Mouse (Mus musculus) frontal cortex, postnatal 10 days (tissue): ENCODE measurements around the gene Ell3.
"Not testable (repeated sequence)": the region's sequence is repeated elsewhere in the genome, so short reads cannot be mapped to it uniquely, and the experiment has no call there.

Experiments used
- DNase-seq, 2 experiments: peaks; one replicate each; pipeline ENCODE4 v3.0.0; 2022; ENCODE audit warnings: low spot score in 2 of 2, mixed read lengths in 1 of 2

Gene Ell3

GRCm38 (mm10) chr2:121444178-121444577, at the start of gene Ell3:
Gene Ell3, minus strand, starts transcription at chr2:121444278.
- no peak for DNase-seq

GRCm38 (mm10) chr2:121484403-121484802, 40.3 kb upstream of the Ell3 start:
- not testable (repeated sequence) for DNase-seq

DNA sequence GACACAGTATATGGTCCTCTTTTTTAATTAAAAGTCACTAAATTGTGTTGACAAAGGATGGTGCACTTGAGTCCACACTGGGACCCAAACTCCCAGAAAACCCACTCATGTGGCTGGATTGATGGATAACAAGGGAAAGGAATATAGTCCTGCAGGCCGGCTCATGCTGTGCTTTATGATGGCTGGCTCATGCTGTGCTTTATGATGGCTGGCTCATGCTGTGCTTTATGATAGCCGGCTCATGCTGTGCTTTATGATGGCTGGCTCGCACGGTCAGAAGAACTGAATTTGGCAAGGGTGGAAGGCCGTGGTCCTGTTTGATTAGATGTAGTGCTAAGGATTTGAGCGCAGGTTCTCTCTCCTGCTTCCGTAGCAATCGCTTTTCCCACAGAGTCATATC, 39.5 kb upstream of the Ell3 start:
- DNase-seq, result no peak

DNA sequence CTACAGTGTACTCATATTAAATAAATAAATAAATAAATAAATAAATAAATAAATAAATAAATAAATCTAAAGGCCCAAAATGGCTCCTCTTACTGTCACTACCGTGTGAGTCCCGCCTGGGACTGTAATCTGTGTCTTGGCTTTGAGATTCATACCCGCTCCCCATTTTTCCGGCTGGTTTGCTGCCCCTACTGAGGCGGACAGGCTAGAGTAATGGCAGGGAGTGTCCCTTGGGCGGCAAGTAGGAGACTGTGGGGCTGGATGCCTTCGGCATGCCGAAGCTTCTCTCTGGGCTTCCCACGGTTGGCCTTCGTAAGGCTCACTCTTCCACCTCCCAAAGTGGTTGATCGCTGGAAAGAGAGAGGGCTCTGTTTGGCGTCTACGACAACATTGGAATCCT, 36.8 kb upstream of the Ell3 start:
- not testable (repeated sequence) for DNase-seq

GRCm38 (mm10) chr2:121480498-121480897, 36.4 kb upstream of the Ell3 start:
- DNase-seq, result no peak

- DNase-seq, result no peak
Observed at GRCm38 (mm10) chr2:121477491-121478266, 33.6 kb upstream of the Ell3 start.

DNA sequence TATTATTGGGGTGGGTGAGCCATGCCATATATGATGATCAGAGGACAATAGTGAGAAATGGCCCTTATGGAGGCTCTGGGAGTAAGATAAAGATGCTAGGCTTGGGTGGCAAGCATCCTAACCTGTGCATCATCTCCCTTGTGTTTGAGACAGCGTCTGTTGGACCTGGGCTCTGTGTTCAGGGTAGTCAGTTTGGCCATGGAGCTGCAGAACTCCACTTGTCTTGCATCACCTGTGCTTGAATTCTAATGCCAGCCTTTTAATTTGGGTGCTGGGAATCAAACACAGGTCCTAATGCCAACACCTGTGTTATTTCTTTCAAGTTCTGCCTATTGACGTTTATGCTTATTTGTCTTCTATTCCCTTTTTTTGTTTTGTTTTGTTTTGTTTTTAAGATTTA, 31.2 kb upstream of the Ell3 start:
- not testable (repeated sequence) for DNase-seq

DNA sequence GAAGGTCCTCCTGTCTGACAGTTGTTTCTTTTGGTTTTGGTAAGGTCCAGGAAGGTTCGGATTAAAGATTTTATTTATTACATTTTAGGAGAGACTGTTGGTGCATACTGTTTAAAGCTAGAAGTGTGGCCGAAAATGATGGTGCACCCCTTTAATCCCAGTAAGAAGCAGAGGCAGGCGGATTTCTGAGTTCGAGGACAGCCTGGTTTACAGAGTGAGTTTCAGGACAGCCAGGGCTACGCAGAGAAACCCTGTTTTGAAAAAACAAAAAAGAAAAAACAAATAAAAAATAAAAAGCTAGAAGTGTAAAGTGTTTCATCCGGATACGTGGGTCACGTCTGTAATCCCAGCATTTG, 30.1 kb upstream of the Ell3 start:
- no peak for DNase-seq

DNA sequence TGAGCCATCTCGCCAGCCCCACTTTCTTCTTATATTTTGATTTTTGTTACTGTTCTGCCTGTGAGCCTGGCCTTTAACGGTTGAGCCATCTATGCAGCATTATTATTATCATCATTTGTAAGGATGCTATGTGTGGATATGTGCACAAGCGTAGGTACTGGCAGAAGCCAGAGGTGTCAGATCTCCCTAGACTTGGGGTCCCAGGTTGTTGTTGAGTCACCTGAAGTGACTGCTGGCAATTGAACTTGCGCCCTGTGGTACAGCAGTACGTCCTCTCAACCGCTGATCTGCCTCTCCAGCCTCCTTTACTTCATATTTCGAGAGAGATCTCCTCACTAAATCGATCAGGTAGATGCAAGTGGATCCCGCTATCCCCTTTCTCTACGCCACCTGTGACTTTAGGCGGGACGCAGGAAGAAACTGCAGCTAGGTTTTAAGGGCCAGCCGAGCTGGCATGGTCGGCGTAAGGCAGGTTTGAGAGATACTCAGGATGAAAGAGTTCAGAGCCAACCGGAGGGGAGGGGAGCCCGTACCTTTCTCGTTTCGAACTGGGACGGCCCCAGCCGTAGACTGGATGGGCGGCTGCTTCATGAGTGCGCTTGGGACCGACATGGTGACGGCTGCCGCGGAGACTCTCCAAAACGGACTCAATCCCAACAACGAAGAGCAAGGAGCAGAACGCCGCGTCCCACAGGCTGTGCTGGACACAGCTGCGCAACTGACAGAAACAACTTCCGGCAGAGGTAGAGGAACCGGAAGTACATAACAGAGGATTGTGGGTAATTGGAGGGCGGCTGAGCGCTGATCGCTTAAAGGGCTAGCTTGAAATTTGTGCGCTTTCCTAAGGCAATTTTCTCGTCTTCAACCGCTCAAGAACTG, 29.5 kb upstream of the Ell3 start, which contains the start of gene Mfap1b:
Gene Mfap1b, minus strand, starts transcription at position 767 of the 879 bp plus-strand sequence.
- DNase-seq, result peak; percentile 71 to 74

DNA sequence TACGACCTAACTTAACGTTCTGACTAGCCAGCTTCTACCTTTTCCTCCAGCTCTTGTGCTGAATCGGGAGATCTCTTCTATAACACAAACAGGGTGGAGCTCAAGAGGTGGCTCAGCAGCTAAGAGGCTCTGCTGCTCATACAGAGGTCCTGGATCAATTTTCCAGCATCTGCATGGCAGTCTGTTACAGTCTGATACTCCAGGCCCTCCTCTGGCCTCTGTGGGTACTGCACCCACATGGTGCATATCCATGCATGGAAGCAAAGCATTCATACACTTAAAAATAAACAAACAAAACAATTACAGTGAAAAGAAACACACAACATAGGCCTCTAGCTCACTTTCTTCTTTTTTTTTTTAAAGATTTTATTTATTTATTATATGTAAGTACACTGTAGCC, 28.7 kb upstream of the Ell3 start:
- DNase-seq, result not testable (repeated sequence)

GRCm38 (mm10) chr2:121468982-121469381, 24.9 kb upstream of the Ell3 start:
- not testable (repeated sequence) for DNase-seq

DNA sequence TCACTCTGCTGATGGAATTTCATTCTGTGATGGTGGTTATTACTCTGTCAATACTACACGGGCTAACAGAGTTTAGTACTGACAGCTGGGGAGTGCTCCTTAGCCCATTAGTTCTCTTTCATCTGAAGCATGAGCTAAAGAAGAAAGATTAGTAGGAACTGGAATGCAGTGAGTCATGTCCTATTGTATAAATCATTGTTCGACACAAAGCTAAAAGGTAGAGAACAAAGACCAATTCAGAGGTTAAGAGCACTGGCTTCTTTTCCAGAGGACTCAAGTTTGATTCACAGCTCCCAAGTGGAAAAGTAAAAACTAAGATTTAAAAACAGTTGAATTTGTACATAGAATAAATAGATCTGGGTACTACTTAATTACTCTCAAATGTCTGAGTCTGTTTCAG, 16.0 kb upstream of the Ell3 start:
- DNase-seq, result no peak

GRCm38 (mm10) chr2:121456692-121457642, 12.9 kb upstream of the Ell3 start, which contains the start of gene Serinc4:
Gene Serinc4, minus strand, starts transcription at chr2:121456781.
- DNase-seq, result peak; percentile 74 to 80

DNA sequence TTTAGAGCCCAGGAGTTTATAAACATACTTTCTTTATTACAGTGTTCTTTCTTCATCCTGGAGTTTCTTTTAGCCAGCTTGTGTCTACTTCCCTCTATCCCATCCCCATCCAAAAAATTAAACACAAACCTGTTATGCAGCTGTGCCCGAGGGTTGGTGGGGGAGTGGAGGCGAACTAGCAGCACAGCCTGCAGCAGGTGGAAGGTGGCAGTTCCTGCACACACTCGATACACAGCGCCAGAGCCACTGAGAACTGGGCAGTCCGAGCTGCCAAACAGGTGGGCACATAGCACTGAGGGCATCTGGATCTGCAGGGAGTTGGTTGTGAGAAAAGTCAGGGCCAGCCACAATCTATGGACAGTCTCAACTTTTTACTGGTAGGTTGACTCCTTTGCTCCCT, 11.5 kb upstream of the Ell3 start:
- DNase-seq, result no peak

DNA sequence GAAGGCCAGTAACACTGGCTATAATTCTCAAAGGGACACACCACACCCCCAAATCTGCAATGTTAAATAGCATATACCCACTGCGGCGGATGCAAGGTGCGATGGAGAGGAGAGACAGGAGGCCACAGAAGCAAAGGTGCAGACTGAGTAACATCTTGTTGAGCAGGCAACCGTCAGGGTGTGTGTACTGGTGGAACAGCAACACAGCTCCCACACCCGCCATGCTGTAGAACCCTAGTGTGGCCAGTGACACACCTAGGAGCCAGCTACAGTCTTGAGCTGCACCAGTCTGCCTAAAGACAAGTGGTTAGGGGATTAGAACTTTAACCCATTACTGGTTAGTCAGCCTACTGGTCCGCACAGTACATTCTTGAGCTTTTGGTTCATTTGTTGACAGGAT, 9.8 kb upstream of the Ell3 start:
- DNase-seq, result no peak

- no peak for DNase-seq
Observed at GRCm38 (mm10) chr2:121452990-121453389, 8.9 kb upstream of the Ell3 start, which contains the start of gene Hypk. Gene Hypk, plus strand, starts transcription at chr2:121453290.

DNA sequence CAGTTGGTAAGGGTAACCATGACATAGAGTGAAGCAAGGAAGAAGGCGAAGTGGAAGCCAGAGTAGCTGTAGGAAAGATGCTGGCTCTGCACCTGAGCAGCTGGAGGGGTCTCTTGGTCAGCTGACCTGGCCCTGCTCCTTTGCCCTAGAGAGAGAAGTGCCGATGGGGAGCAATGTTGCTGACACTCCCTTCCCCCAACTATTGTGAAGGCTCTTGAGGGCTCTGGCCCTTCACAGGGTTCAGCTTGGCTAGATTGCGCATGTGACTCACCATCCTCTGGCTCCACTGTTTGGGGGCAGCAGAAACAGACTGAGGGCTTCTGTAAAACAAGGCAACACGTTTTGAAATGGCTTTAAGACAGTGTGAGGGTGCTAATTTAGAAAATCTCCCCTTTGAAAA, 8.3 kb upstream of the Ell3 start:
- no peak for DNase-seq

DNA sequence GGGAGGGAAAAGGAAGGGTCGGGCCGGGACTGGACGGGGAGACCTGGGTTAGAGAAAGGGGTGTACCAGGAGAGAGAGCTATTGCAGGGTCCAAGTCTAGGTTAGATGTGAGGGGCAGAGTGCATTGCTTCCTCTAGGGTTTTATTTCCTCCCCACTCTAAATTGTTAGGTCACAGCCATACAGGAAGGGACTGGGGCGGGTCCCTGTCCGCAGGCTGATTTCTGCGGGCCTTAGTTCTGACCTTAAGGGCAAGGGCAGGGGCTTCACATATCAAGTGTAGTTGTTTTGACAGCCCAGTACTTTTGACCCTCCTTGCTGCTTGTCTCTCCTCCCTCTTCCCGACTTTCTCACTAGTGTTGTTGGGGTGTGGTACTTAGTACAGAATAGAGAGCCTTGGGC, 6.0 kb upstream of the Ell3 start:
- no peak for DNase-seq

DNA sequence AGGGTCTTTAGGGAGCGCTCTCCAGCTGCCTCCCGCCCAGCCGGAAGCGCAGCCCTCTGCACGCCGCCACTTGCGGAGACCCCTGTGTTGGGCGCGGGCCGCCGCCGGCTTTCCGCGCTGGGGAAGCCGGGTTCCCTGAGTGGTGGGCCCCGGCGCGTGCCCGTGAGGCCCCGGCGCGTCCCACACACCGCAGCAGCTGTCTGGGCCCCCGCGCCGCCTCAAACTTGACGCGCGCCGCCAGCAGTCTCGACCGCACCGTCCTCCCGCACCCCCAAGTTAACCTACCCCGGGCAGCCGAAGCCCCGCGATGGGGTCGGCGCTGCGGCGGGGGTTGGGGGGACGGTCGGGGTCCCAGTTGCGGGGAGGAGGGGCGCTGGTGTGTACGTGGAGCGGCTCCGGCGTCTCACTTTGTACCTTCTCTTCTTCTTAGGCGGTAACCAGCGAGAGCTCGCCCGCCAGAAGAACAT, 5.5 kb upstream of the Ell3 start:
- DNase-seq, result no peak

DNA sequence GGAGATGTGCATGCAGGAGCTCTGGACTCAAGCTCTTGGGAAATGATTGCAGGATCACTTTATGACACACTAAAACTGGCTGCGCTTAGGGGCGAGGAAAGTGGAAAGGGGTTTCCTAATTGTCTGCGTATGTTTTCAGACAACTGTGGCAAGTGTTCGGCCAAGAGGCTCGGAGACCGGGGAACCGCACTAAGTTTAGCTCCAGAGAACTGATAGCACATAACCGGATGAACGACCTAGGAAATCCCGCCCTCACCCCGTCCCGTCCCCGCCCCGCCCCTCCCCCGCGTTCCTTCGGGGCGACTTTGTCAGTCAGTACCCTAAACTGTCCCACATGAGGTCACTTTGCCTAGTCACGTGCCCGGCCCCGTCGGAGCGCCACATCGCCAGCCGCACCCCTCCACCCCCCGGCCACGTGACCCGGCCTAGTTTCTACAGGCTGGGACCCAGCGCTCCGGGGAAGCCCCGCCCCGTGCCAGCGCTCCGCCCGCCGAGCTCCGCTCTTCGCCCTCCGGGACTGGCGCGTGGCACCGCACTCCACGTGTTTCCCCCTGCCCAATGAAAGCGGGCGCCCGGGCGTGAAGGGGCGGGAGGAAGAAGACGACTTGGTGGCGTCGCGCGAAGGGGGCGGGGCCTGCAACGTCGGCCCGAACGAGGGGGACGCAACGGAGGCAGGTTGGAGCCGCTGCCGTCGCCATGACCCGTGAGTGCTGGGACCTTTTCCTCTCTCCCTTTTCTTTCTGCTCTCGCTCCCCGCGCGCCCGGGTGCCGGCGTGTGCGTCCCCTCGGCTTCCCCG, 4.9 kb upstream of the Ell3 start, which contains the start of gene Serf2:
Gene Serf2, plus strand, starts transcription at position 457 of the 797 bp plus-strand sequence.
- DNase-seq, result peak; percentile 99
